Mouse (Mus musculus) lung, postnatal 36 days (tissue): ENCODE measurements around the gene Adgrg5.

Source experiments
- DNase-seq: peaks from one replicate; pipeline ENCODE4 v3.0.0; 2022; ENCODE audit warnings: mixed read lengths

Adgrg5 gene

GRCm38 (mm10) chr8:94917851-94918495, 5.5 kb upstream of the Adgrg5 start, which contains the start of gene Ccdc102a:
Ccdc102a (minus strand) TSS chr8:94918098.
- DNase-seq = peak; percentile 50

DNA sequence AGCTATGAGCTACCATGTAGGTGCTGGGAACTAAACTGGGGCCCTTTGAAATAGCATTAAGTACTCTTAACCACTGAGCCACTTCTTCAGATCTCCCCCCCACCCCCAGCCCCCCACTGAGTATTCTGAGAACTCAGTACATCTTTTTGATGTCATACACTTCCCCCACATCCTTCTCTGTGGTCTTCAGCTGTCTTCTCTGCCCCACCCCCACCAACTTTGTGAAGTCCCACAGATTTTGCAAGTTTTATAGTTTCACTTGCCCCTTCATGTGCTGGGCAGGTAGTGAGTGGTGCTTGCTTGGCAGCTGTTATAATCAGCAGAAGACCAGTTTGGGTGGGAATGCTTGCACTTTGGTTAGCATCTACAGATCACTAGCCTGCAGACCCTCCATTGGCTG, 4.2 kb upstream of the Adgrg5 start:
- DNase-seq = no peak

- no peak for DNase-seq
Observed at GRCm38 (mm10) chr8:94922176-94922575, 1.3 kb upstream of the Adgrg5 start.

- DNase-seq = peak; percentile 70
Observed at GRCm38 (mm10) chr8:94922602-94923001, 892 bp upstream of the Adgrg5 start.

GRCm38 (mm10) chr8:94928227-94928626, 4.7 kb downstream of the Adgrg5 start:
- no peak for DNase-seq

- DNase-seq = no peak
Observed at GRCm38 (mm10) chr8:94933918-94934317, 10.4 kb downstream of the Adgrg5 start.

- no peak for DNase-seq
Observed at GRCm38 (mm10) chr8:94935172-94935571, 11.7 kb downstream of the Adgrg5 start.

- DNase-seq = peak; percentile 77
Observed at GRCm38 (mm10) chr8:94942566-94942965, 19.1 kb downstream of the Adgrg5 start.

DNA sequence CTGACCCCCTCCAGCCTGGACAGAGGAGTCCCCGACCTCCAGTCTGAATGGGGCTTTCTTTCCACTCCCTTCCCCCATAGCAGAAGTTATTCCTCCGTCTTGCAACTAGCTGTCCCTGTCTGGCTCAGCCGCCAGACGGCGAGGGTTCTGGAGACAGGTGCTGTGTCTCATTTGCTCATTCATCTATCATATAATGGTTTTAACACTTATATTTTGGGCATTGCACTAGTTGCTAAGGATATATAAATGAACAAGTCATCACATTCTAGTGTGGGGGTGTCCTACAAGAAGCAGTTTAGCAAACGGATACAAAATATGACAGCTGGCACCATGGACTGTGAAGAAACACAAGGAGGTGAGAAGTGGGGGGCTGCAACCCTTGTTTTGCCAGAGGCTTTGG, 21.7 kb downstream of the Adgrg5 start:
- no peak for DNase-seq

GRCm38 (mm10) chr8:94948421-94948820, 24.9 kb downstream of the Adgrg5 start:
- DNase-seq = no peak

- no peak for DNase-seq
Observed at GRCm38 (mm10) chr8:94949010-94949409, 25.5 kb downstream of the Adgrg5 start.

GRCm38 (mm10) chr8:94950046-94950445, 26.6 kb downstream of the Adgrg5 start:
- peak; percentile 88 for DNase-seq

DNA sequence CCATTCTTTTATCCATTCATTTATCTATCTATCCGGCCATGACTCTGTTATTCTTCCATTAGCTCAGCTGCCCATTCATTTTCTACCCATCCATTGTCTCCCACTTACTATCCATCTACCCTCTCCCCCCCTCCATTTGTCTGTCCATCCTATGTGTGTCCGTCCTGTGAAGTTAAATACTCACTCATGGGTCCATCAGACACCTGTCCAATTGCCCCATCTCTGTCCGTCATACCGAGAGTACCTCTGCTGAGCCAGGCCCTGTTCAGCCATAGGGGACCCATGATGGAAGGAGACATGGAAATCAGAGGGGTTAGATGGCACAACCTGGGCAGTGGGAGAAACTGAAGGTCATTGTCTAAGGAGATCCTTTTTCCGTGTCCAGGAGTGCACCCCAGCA, 27.0 kb downstream of the Adgrg5 start:
- no peak for DNase-seq

- DNase-seq = no peak
Observed at GRCm38 (mm10) chr8:94952086-94952485, 28.6 kb downstream of the Adgrg5 start.

DNA sequence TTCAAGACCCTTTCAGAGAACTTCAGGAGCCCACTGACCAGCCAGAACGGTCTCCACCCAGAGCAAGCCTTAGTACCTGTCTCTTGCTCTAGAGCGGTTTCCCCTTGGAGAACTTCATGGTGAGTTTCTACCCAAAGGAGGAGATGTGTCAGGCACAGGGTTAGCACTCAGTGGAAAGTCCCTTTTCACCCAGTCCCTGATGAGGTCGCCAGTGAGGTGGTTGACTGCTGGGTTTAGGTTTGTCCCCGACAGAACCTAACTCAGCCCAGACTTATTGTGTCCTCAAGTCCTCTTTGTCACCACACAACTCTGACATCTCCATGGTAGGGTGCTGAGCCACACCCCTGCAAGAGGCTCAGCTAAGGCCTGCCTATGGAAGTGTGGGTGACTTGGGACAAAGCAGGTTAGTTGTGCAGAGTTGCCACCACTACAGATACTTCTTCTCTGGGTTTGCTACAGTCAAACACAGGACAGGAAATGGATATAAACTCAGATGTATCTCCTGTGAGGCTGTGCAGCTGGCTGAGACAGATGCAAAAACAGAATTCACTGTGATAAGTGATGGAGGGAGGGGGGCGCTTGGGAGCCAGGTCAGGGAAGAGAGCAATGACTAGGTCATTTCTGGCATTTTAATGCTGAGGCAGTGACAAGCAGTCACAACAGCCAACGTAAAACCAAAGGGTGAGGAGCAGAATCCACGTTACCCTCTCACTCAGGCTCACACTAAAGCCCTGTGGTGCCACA, 30.3 kb downstream of the Adgrg5 start:
- no peak for DNase-seq

DNA sequence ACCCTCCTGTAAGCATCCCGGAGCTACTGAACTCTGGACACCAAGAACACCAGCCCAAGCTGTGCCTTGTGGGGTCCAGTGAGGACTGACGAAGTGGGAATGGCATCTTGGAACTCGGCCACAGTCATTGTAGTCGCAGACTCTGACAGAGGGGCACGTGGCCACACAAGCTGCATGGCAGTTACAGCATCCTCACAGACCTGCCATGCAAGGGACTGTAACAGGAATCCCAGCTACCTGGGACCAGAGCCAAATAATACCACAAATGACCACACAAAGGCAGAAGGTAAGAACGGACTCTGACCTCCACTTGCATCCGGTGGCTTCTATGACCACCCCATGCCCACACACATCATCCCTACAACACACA, 30.9 kb downstream of the Adgrg5 start:
- peak; percentile 65 for DNase-seq

- peak; percentile 82 for DNase-seq
Observed at GRCm38 (mm10) chr8:94954921-94955758, 31.6 kb downstream of the Adgrg5 start.

DNA sequence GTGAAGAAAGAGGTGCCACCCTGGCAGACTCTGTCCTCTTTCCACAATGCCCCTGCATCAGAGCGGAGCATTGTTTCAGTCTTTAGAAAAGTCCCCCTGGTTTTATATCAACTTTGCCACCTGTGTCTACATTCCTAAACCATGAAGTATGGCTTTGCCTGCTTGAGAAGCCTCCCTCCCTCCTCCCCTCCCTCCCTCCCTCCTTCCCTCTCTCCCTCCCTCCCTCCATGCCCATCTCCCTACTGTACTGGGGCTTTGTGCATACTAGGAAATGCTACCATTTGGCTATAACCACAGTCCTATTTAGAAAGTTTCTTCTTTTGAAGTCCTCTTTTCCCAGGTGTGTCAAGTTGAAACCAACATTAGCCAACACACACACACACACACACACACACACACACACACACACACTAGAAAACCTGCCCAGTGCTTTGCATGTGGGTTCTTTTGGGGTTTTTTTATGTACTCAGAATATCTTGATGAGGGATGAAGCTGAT, 32.6 kb downstream of the Adgrg5 start:
- no peak for DNase-seq

DNA sequence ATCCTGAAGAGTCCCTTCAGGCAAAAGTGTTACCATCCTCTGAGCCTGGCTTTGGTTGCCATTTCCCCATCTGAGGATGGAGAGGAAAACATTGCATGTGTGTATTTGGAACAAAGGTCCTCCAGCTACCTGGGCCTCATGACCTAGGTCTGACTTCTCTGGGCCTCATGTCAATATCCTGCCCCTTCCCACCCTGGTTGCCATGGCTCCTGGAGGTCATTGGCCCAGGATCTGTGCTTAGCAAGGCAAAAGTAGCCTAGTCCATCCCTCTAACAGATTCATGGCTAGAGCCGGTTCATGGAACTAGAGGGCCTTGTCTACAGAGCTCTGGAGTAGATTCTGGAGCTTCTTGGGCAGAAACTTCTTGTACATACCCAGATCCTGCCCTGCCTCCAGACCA, 38.7 kb downstream of the Adgrg5 start:
- DNase-seq = no peak

GRCm38 (mm10) chr8:94964828-94965227, 41.3 kb downstream of the Adgrg5 start:
- DNase-seq = no peak

GRCm38 (mm10) chr8:94966578-94966977, 43.1 kb downstream of the Adgrg5 start:
- DNase-seq = peak; percentile 76

DNA sequence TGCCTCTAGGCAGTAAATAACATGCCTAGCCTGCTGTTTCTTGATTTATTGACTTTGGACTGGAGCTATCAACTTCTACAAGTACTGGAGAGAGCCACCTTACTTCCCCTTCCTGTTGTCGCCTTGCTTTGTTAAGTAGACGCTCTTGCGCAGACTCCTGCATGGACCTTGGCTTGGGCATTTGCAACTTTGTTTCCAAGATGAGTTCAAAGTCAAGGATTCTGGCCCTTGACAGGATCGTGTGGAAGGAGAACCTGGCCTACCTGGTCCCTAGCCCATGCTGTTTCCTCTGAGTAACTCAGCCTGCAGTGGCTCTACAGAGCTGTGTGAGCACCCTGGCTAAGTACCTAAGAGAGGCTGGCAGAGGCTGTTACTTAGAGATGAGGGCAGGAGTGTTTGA, 43.6 kb downstream of the Adgrg5 start:
- peak; percentile 68 for DNase-seq

DNA sequence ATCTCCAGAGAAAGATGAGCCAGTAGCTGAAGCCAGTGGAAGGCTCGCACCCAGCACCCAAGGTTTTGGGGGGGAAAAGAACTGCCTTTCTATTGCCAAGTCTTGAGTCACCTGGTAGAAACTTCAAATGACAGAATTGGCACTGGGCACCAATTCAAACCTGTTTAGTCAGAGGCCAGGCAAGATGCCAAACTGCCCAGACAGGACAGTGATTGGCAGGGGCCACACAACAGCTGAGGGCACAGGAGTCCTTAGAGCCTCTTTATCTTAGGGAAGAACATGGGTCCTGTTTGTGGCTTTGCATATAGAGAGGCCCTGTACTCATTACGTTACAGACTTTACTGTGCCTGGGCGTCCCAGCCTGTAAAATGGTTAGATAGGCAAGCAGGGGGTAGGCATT, 44.1 kb downstream of the Adgrg5 start:
- peak; percentile 89 for DNase-seq
